Mouse (Mus musculus): ENCODE data around the gene Nos1.
A peak's percentile ranks its signal among the peaks of the same experiment; 100 is the strongest.

Gene Nos1

GRCm38 (mm10) chr5:117899361-117899760 lies 118.5 kb downstream of the Nos1 start:
- no peak for DNase-seq

- no peak for DNase-seq
Measured at GRCm38 (mm10) chr5:117900921-117901705, 120.3 kb downstream of the Nos1 start.

DNA sequence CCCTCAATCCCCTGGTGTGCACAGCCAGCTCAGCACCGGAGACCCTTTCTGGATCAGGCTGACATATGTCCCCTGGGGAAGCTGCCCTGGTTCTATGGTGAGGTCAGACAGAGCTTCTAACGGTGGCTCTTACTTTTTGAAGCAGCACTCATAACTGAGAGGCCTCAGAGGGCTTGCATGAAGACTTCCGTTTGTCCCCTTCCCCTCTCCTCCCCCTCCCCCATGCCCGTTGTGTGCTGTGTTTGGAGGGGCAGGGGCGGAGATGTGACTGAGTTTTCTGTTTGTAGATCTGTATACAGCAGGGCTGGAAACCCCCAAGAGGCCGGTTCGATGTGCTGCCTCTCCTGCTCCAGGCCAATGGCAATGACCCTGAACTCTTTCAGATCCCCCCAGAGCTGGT lies 122.7 kb downstream of the Nos1 start:
- DNase-seq = no peak

DNA sequence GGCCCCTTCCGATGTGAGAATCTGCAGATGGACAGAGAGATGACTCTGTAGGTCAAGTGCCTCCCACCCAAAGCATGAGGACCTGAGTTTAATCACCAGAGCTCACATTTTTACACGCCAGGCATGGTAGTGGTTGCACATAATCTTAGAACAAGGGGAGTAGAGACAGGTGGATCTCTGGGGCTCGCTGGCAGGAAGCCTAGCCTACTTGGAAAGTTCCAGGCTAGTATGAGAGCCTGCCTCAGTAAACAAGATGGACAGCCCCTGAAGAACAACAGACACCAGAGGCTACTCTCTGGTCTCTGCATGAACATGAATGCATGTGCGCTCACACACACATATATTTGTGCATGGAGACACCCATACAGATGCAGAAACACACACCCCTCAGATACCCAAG lies 124.9 kb downstream of the Nos1 start:
- DNase-seq = no peak

- DNase-seq = no peak
Measured at GRCm38 (mm10) chr5:117909524-117909923, 128.7 kb downstream of the Nos1 start.

DNA sequence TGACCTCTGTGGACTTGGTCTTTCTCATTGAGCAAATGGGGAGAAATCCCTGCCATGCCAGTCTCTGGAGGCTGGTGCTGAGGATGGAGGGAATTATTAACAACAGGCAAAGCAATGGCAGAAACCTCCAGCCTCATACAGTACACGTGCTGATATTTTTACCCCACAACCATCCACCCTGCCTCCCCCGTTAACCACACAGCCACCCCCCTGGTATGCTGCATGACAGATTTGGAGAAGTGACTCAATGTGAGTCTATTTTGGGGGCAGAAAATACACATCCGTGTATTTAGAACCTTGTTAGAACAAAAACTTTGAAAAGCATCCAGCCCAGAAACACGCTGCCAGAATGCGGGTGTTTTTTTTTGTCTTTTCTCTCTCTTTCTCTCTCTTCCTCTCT lies 135.5 kb downstream of the Nos1 start:
- peak; percentile 56 for DNase-seq

- DNase-seq = no peak
Measured at GRCm38 (mm10) chr5:117916906-117917305, 136.1 kb downstream of the Nos1 start.

DNA sequence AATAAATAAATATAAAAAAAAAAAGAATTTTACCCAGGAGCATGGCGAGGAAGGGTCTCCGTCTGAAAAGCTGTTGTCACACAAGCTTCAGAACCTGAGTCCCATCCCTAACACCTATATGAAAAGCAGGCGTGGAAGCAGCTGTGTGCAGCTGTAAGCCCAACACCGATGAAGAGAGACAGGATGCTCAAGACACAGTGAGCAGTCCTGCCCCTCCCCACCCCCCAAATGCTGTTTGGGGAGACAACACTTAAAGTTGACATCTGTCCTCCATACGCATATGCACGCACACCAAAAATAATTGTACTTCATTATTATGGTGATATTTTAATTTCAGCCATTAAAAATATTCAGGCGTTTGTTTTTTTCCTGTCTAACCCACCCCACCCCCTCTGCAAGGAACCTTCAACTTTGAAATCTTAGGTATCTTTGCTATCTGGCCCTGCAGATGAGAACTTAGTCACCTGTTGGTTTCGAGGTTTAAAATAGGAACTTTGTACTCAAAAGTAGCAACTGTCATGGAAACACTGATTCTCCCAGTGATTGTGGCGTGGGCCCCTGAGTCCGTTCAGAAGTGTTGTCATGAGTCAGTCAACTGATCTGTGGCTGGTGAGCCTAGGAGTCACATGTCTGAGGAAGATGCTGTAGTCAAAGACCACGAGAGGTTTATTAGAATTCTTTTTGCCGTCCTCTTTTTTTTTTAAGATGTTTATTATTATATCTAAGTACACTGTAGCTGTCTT lies 141.1 kb downstream of the Nos1 start:
- no peak for DNase-seq

GRCm38 (mm10) chr5:117923688-117924087 lies 142.9 kb downstream of the Nos1 start:
- no peak for DNase-seq

DNA sequence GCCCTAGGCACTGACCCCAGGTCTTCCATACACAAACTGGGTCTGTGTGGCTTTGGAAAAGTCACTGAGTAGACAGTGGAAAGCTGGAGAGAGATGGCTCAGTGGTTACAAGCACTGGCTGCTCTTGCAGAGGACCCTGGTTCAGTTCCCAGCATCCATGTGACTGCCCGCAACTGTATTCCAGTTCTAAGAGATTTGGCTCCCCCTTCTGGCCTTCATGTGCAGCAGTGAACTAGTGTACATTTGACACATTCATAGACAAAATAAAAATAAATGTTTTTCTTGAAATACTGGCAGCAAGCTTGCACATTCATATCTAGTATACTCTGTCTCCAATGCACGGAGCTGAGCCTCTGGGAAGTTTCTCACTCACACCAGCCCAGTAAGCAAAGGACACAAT lies 147.7 kb downstream of the Nos1 start:
- DNase-seq = no peak

DNA sequence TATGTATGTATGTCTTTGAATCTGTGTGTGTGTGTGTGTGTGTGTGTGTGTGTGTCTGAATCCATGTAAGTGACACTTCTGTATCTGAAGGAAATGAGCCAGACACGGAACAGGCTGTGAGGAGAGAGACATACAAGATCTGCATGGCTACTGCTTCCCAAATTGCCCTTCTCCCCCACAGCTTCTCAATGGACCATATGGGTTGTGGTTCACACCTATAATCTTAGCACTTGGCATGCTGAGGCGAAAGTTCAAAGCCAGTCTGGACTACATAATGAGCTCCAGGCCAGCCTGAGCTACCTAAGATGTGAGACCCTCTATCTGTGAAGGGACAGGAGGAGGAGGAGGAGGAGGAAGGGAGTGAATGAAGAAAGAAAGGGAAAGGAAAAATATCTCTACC lies 151.4 kb downstream of the Nos1 start:
- no peak for DNase-seq

- DNase-seq = peak; percentile 74
Measured at GRCm38 (mm10) chr5:117932862-117933261, 152.0 kb downstream of the Nos1 start.

DNA sequence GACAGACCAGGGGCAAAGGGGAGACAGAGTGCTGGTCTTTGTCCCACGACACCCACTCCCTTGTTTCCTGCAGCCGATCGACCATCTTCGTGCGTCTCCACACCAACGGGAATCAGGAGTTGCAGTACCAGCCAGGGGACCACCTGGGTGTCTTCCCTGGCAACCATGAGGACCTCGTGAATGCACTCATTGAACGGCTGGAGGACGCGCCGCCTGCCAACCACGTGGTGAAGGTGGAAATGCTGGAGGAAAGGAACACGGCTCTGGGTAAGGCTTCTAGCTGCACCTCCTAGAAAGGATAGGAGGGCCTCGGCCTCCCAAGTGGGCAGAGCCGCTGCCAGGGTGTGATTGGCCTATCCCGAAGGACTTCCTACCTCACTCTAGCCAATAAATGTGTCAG lies 155.5 kb downstream of the Nos1 start:
- no peak for DNase-seq

DNA sequence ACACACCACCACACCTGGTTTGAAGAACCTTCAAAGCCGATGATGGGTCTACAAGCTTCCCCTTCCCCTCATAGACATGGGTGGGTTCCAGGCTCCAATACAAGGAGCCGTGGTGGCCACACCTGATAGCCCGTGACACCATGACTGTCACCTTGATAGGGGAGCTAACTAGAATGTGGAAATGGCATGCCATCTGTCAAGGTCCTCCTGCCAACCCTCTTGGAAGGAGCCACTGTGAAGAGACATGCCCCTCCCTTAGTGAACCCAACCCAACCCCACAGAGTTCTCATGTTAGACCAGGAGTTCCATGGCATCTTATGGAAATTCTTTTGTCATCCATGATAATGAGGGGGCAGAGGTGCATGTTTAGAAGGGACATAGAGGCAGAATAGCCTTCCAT lies 156.4 kb downstream of the Nos1 start:
- no peak for DNase-seq

GRCm38 (mm10) chr5:117938182-117938581 lies 157.3 kb downstream of the Nos1 start:
- DNase-seq = no peak

GRCm38 (mm10) chr5:117939402-117939801 lies 158.6 kb downstream of the Nos1 start:
- peak; percentile 70 for DNase-seq

DNA sequence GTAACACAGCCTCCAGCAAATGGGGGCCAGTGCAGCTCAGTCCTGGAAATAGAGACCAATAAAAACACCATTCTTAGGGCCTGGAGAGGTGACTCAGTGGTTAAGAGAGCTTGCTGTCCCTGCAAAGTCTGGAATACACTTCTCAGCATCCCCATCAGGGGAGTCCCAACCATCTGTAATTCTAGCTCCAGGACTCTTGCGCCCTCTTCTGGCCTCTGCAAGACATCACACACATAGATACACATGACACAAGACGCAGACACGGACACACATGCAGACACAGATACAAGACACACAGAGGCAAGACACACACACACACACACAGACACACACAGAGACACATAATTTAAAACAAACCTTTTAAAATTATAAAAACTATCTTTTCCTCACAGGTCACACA lies 160.7 kb downstream of the Nos1 start:
- no peak for DNase-seq

- peak; percentile 28 for DNase-seq
Measured at GRCm38 (mm10) chr5:117946605-117947004, 165.8 kb downstream of the Nos1 start.

DNA sequence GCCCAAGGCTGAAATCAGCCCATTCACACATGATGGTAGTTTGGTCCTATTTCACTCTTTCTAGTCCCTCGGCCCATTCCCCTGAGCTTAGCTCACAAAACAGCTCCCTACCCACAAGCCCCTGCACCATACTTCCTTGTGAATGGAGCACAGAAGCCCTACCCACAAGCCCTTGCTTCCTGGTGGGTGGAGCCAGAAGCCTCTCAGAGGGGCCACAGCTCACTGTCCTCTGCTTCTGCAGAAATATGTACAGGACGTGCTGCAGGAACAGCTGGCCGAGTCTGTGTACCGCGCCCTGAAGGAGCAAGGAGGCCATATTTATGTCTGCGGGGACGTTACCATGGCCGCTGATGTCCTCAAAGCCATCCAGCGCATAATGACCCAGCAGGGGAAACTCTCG lies 168.6 kb downstream of the Nos1 start:
- DNase-seq = no peak

- no peak for DNase-seq
Measured at GRCm38 (mm10) chr5:117953893-117954292, 173.1 kb downstream of the Nos1 start.

- DNase-seq = no peak
Measured at GRCm38 (mm10) chr5:117954429-117954828, 173.6 kb downstream of the Nos1 start.

DNA sequence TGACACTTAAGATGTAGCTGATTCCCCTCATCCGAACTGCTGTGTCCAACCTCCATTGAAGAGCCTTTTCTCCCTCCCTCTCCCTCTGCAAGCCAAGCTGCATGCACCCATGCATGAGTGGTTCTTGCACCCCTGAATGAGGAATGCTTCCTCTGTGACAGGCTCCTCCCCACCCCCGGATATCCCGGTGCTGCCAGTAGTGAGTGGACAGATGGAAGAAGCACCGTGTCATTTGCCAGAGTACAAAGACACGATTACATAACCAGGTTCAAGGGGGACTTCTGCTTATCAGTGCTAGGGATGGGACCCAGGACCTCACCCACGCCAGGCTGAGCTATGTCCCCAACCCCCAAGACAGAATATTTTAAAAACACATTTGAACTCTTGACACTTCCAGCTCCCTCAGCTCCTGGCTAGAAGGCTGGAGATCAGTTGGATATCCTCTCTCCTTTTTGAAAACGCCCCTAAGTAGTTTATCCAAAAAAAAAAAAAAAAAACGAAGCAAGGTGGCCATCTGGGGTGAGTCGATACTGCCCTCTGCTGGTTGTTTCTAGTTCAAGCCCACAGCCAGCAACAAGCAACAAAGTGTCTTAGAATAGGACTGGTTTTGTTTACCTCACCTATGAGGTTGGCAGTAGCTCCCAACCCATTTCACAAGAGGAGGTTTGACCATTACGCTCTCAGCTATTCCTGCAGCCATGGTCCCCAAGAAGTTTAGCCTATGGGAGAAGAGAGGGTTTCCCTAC lies 175.0 kb downstream of the Nos1 start:
- DNase-seq = peak; percentile 39

DNA sequence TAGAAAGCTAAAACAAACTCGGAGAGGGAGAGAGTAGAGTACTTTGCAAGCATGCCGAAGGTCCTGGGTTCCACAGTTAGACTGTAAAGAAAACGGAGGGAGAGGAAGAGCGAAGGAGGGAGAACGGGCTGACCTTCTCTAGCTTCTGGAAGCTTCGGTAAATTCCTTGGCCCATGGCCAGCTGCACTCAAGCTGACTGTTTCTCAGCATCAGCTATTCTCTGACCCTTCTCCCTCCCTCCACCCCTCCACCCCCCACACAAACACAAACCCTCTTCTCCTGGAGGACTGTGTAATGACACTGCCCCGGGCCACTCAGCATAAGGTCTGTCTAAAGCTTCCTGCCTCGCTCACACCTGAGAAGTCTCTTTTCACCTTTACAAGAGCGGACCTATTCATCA lies 183.9 kb downstream of the Nos1 start:
- DNase-seq = no peak

GRCm38 (mm10) chr5:117966956-117967355 lies 186.1 kb downstream of the Nos1 start:
- DNase-seq = no peak

All from layer of hippocampus, adult 9-11 months (tissue).